Mouse (Mus musculus): Measurements from ENCODE around the gene Heatr5a. TPM values are rescaled to one million over a fixed set of nuclear protein-coding genes. Genes with fewer than 3 reads are reported as not detected.

The Heatr5a gene
- total and polyA plus RNA-seq, 3 experiments, result 20.6 to 23.6 (median 21.4) TPM

- intact Hi-C loops (cut with DNase I), result loop anchor here (1.0 to 5.0 kb wide), 3 partner anchors 628 to 887 kb away; no protein-coding TSS in a partner anchor
- H3K4me3 ChIP-seq, result no peak overlapping the region
- H3K27me3 ChIP-seq (ENCODE audit: control insufficient read depth, insufficient read depth, low read length), result no peaks in the 10 kb centered on the region
- no peak for DNase-seq
- no peaks in the 10 kb centered on the region for H3K36me3 ChIP-seq (ENCODE audit: control insufficient read depth, insufficient read depth, low read length)
- 62% methylated on average over 15 of the region's 15 CpGs for WGBS
- H3K79me2 ChIP-seq (replicated peaks; ENCODE audit: control insufficient read depth, insufficient read depth, low read length), result no peaks in the 10 kb centered on the region
- TF ChIP-seq EP300 (IDR thresholded peaks at IDR 0.05; ENCODE audit: insufficient read depth, low read depth, low read length), result no peak
- TF ChIP-seq CTCF (IDR thresholded peaks at IDR 0.05), result no peak
- no peak for TF ChIP-seq POLR2A (IDR thresholded peaks at IDR 0.05; ENCODE audit: insufficient read depth, low read depth, low read length)
- H3K9ac ChIP-seq (ENCODE audit: low read depth, low read length), result no peak overlapping the region
- H3K27ac ChIP-seq, result no peak overlapping the region
- no peaks in the 10 kb centered on the region for H3K4me1 ChIP-seq (ENCODE audit: control insufficient read depth, insufficient read depth, low read length)
Observed at GRCm38 (mm10) chr12:52009928-52010629, 39.0 kb upstream of the Heatr5a start.

- H3K9ac ChIP-seq (ENCODE audit: low read depth, low read length), result peak overlapping the region; percentile 53
- H3K4me3 ChIP-seq, result peak overlapping the region; percentile 93
- no peak for DNase-seq
- 29% methylated on average over 5 of the region's 5 CpGs for WGBS
- no peaks in the 10 kb centered on the region for H3K27me3 ChIP-seq (ENCODE audit: control insufficient read depth, insufficient read depth, low read length)
- no peaks in the 10 kb centered on the region; the same call in 1 of the 2 replicates for H3K4me1 ChIP-seq (ENCODE audit: control insufficient read depth, insufficient read depth, low read length)
- intact Hi-C loops (cut with DNase I), result loop anchor here (5.0 kb wide), 2 partner anchors 826 to 891 kb away; no protein-coding TSS in a partner anchor
- TF ChIP-seq CTCF (IDR thresholded peaks at IDR 0.05), result no peak
- no peaks in the 10 kb centered on the region for H3K36me3 ChIP-seq (ENCODE audit: control insufficient read depth, insufficient read depth, low read length)
- peak overlapping the region; percentile 85 for H3K27ac ChIP-seq
- H3K79me2 ChIP-seq (replicated peaks; ENCODE audit: control insufficient read depth, insufficient read depth, low read length), result no peaks in the 10 kb centered on the region
Observed at GRCm38 (mm10) chr12:52006633-52006994, 35.5 kb upstream of the Heatr5a start.

- Histone ChIP-seq H3K36me3 (ENCODE audit: control insufficient read depth, insufficient read depth, low read length) (no peaks in the 10 kb centered on the region; the same call in 1 of the 2 replicates), H3K9ac (ENCODE audit: low read depth, low read length) (peak within 1 kb of the TSS; percentile 98), H3K4me1 (ENCODE audit: control insufficient read depth, insufficient read depth, low read length) (no peaks in the 10 kb centered on the region; the same call in 1 of the 2 replicates), H3K27me3 (ENCODE audit: control insufficient read depth, insufficient read depth, low read length) (no peaks in the 10 kb centered on the region), H3K4me3 (peak within 1 kb of the TSS; percentile 93), H3K79me2 (replicated peaks; ENCODE audit: control insufficient read depth, insufficient read depth, low read length) (no peaks in the 10 kb centered on the region), H3K27ac (peak within 1 kb of the TSS; percentile 85)
- DNase-seq, result peak; percentile 93 to 96
- WGBS, result 2% methylated on average over 46 of the region's 46 CpGs
- intact Hi-C loops (cut with DNase I), result loop anchor here (5.0 kb wide), 2 partner anchors 826 to 891 kb away; no protein-coding TSS in a partner anchor
- TF ChIP-seq POLR2A (IDR thresholded peaks at IDR 0.05; ENCODE audit: insufficient read depth, low read depth, low read length) (peak; percentile 99), EP300 (IDR thresholded peaks at IDR 0.05; ENCODE audit: insufficient read depth, low read depth, low read length) (0 out of 2 replicates have a peak, but pooled peaks have one; percentile 19), CTCF (IDR thresholded peaks at IDR 0.05) (no peak)
Observed at GRCm38 (mm10) chr12:52005877-52006632, 34.9 kb upstream of the Heatr5a start, which contains the start of gene Dtd2. Dtd2 (minus strand) TSS chr12:52006501.

DNA sequence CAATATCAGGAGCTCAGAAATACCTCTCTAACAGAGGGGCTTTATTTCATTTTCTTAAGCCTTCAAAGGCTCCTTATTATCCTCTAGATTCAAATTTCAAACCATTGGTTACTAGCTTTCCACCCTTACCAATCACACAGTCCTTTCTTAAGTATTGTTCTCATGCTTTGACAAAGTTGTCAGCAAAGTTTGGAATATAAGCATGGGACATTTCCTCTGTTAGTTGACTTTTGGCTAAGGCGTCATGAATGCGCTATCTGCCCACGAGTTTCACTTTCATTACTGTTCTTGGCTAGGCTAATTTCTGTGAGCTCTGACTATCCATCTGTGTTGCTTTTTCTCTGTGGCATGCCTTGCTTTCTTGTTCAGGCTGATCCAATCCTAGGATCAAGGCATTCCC is 31.6 kb upstream of the Heatr5a start:
- Histone ChIP-seq H3K4me3 (no peak overlapping the region), H3K9ac (ENCODE audit: low read depth, low read length) (no peak overlapping the region), H3K27me3 (ENCODE audit: control insufficient read depth, insufficient read depth, low read length) (no peaks in the 10 kb centered on the region), H3K4me1 (ENCODE audit: control insufficient read depth, insufficient read depth, low read length) (no peaks in the 10 kb centered on the region; the same call in 1 of the 2 replicates), H3K36me3 (ENCODE audit: control insufficient read depth, insufficient read depth, low read length) (no peaks in the 10 kb centered on the region; the same call in 1 of the 2 replicates), H3K79me2 (replicated peaks; ENCODE audit: control insufficient read depth, insufficient read depth, low read length) (no peaks in the 10 kb centered on the region), H3K27ac (no peak overlapping the region)
- DNase-seq, result no peak
- no peak for TF ChIP-seq EP300 (IDR thresholded peaks at IDR 0.05; ENCODE audit: insufficient read depth, low read depth, low read length)
- TF ChIP-seq CTCF (IDR thresholded peaks at IDR 0.05), result no peak
- no peak for TF ChIP-seq POLR2A (IDR thresholded peaks at IDR 0.05; ENCODE audit: insufficient read depth, low read depth, low read length)
- intact Hi-C loops (cut with DNase I), result loop anchor here (2.0 to 5.0 kb wide), 2 partner anchors 56 to 175 kb away; partner anchors contain the start of gene Hectd1
- 77% methylated on average over 3 of the region's 3 CpGs for WGBS

DNA sequence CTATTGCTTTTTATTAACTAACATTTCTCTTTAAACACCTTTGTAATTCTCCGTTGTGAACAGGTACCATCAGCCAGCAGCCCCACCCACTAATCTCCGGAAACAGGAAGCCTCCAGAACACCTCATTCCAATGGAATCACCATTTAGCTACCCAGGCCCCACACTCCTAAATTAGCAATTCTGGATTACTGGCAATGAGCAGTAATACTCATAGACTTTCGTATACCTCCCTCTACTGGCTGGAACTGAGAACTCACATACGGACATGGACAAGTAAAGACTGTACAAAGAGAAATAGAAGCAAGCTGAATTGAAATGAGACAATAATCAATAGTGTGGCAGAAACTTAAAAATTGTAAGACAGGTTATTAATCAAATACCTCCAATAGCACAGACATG is 30.4 kb upstream of the Heatr5a start:
- Histone ChIP-seq H3K27me3 (ENCODE audit: control insufficient read depth, insufficient read depth, low read length) (no peaks in the 10 kb centered on the region), H3K27ac (no peak overlapping the region), H3K36me3 (ENCODE audit: control insufficient read depth, insufficient read depth, low read length) (no peaks in the 10 kb centered on the region; the same call in 1 of the 2 replicates), H3K4me1 (ENCODE audit: control insufficient read depth, insufficient read depth, low read length) (no peaks in the 10 kb centered on the region; the same call in 1 of the 2 replicates), H3K9ac (ENCODE audit: low read depth, low read length) (no peak overlapping the region), H3K79me2 (replicated peaks; ENCODE audit: control insufficient read depth, insufficient read depth, low read length) (no peaks in the 10 kb centered on the region), H3K4me3 (no peak overlapping the region)
- DNase-seq, result peak; percentile 20 to 21
- intact Hi-C loops (cut with DNase I), result loop anchor here (2.0 to 5.0 kb wide), 2 partner anchors 27 to 174 kb away; partner anchors contain the start of gene Hectd1
- WGBS, result 5% methylated on average over 4 of the region's 4 CpGs
- peak; percentile 91 for TF ChIP-seq CTCF (IDR thresholded peaks at IDR 0.05)
- TF ChIP-seq POLR2A (IDR thresholded peaks at IDR 0.05; ENCODE audit: insufficient read depth, low read depth, low read length), result no peak
